Comparison of ENCODE assay signal across 10 mouse cellular contexts in genomic region chr17:87882594-87882993, GRCm38 (mm10). TPM values are rescaled to one million over a fixed set of nuclear protein-coding genes. Genes with fewer than 3 reads are reported as not detected.
DNase-seq lines count a peak whose midpoint lies in the region; ATAC-seq and TF ChIP-seq lines count a peak whose summit lies in the region.
"Had no signal": no experiment of that assay in that cellular context is flagged by ENCODE, and none has a peak within 500 bp of the region (broad histone marks: within the 10 kb centered on the region; RNA-seq: fewer than 3 reads in every experiment).

No protein-coding gene starts in this region.

- peak in 1 of 2 experiments; percentile 24 for DNase-seq in heart, adult 2 months
- DNase-seq in heart, adult 9 months (ENCODE audit: low spot score in 2 of 2): no peak
- peak; percentile 76 for DNase-seq in A20 (ENCODE audit: low read depth, low spot score)
- peak; percentile 16 for DNase-seq in T-cell, adult 2 months (ENCODE audit: low spot score)
- peak; percentile 66 for DNase-seq in embryo, embryonic 10.5 days (ENCODE audit: low spot score)
- peak; percentile 73 for DNase-seq in kidney, postnatal 10 days
- peak; percentile 44 for DNase-seq in neural tube, embryonic 11.5 days (ENCODE audit: low spot score)

- WGBS in heart, adult 2 months: 3% methylated on average over 1 of the region's 1 CpGs
- WGBS in neural tube, embryonic 11.5 days: 56% methylated on average over 1 of the region's 1 CpGs

- H3K36me3 ChIP-seq in heart, adult 2 months (ENCODE audit: control insufficient read depth, insufficient read depth, low read length): no peaks in the 10 kb centered on the region
- H3K36me3 ChIP-seq in neural tube, embryonic 11.5 days (ENCODE audit: control insufficient read depth, insufficient read depth, low read length): no peaks in the 10 kb centered on the region
- H3K36me3 ChIP-seq: embryonic facial prominence, embryonic 12.5 days; limb, embryonic 15.5 days had no signal

- no peak for TF ChIP-seq EP300 in heart, adult 2 months (IDR thresholded peaks at IDR 0.05; ENCODE audit: insufficient read depth, low read depth, low read length)

- TF ChIP-seq POLR2A in heart, adult 2 months (IDR thresholded peaks at IDR 0.05; ENCODE audit: insufficient read depth, low read depth, low read length): no peak

- H3K4me1 ChIP-seq in heart, adult 2 months (ENCODE audit: control insufficient read depth, insufficient read depth, low read length): no peaks in the 10 kb centered on the region
- peaks cover 4% of the 10 kb centered on the region for H3K4me1 ChIP-seq in neural tube, embryonic 11.5 days (ENCODE audit: control insufficient read depth, insufficient read depth, low read length)

- H3K4me3 ChIP-seq in heart, adult 2 months: no peak overlapping the region
- H3K4me3 ChIP-seq in neural tube, embryonic 11.5 days (ENCODE audit: low read depth, low read length): no peak overlapping the region
- H3K4me3 ChIP-seq: embryonic facial prominence, embryonic 12.5 days; limb, embryonic 15.5 days had no signal

- no peak overlapping the region for H3K27ac ChIP-seq in heart, adult 2 months
- H3K27ac ChIP-seq in neural tube, embryonic 11.5 days (ENCODE audit: low read depth, low read length): no peak overlapping the region
- H3K27ac ChIP-seq: embryonic facial prominence, embryonic 12.5 days; limb, embryonic 15.5 days had no signal

- ATAC-seq in neural tube, embryonic 11.5 days (ENCODE audit: insufficient read depth, low FRiP score, low TSS enrichment): no peak
- no peak for ATAC-seq in activated CD4-positive, CD25-positive, alpha-beta regulatory T cell, adult 4 months

- no peak overlapping the region for H3K9ac ChIP-seq in heart, adult 2 months (ENCODE audit: low read depth, low read length)
- H3K9ac ChIP-seq in neural tube, embryonic 11.5 days (ENCODE audit: low read length): no peak overlapping the region
- H3K9ac ChIP-seq: embryonic facial prominence, embryonic 12.5 days; limb, embryonic 15.5 days had no signal

- no peaks in the 10 kb centered on the region for H3K9me3 ChIP-seq in neural tube, embryonic 11.5 days (ENCODE audit: control insufficient read depth, low read length)
- H3K9me3 ChIP-seq: embryonic facial prominence, embryonic 12.5 days; limb, embryonic 15.5 days had no signal

- TF ChIP-seq CTCF in heart, adult 2 months (IDR thresholded peaks at IDR 0.05): peak; percentile 68

- H3K27me3 ChIP-seq in heart, adult 2 months (ENCODE audit: control insufficient read depth, insufficient read depth, low read length): no peaks in the 10 kb centered on the region
- H3K27me3 ChIP-seq in neural tube, embryonic 11.5 days (ENCODE audit: control insufficient read depth, insufficient read depth, low read length): no peaks in the 10 kb centered on the region
- H3K27me3 ChIP-seq: embryonic facial prominence, embryonic 12.5 days; limb, embryonic 15.5 days had no signal

- H3K79me2 ChIP-seq in heart, adult 2 months (replicated peaks; ENCODE audit: control insufficient read depth, insufficient read depth, low read length): no peaks in the 10 kb centered on the region

- intact Hi-C loops in heart, adult 2 months (cut with DNase I): loop anchor here (2.0 kb wide), 1 partner anchor 66 kb away; no protein-coding TSS in a partner anchor

- H3K4me2 ChIP-seq in neural tube, embryonic 11.5 days (ENCODE audit: low read depth): no peak overlapping the region
- H3K4me2 ChIP-seq: embryonic facial prominence, embryonic 12.5 days; limb, embryonic 15.5 days had no signal

RNA-seq across cellular contexts. Expression of gene Rpl36-ps4, which starts 38.2 kb away (rescaled TPM):
- total RNA-seq in heart, adult 2 months (2021): not detected
- polyA plus RNA-seq in heart, adult 2 months (2012; rRNA removed): not detected in 2 replicates
- not detected in 2 replicates for polyA plus RNA-seq in neural tube, embryonic 11.5 days (2014; fragmentation: Nextera tagmentation; extraction: Ambion mirVana)
- not detected for polyA plus RNA-seq in activated CD4-positive, CD25-positive, alpha-beta regulatory T cell, adult 4 months (2017; shearing (Covaris generic))
- polyA plus RNA-seq: embryonic facial prominence, embryonic 12.5 days; limb, embryonic 15.5 days had no signal

Comparison
In these comparisons a context has a peak if more than half of its experiments do, and no peak if none do; other contexts are left out.
1. DNase-seq: peak in A20 (single experiment), T-cell, adult 2 months (single experiment), embryo, embryonic 10.5 days (single experiment), kidney, postnatal 10 days (single experiment) and neural tube, embryonic 11.5 days (single experiment); none in heart, adult 9 months (0 of 2).